ENCODE assay signal across 18 mouse cellular contexts in genomic region chr17:81701701-81702100, GRCm38 (mm10).
"Had no signal": no experiment of that assay in that cellular context is flagged by ENCODE, and none has a peak within 500 bp of the region (broad histone marks: within the 10 kb centered on the region; RNA-seq: fewer than 3 reads in every experiment).

No protein-coding gene starts in this region.

- H3K9ac ChIP-seq: lung, embryonic 14.5 days; midbrain, embryonic 12.5 days; neural tube, embryonic 13.5 days; neural tube, embryonic 15.5 days had no signal

- H3K4me2 ChIP-seq: lung, embryonic 14.5 days; midbrain, embryonic 12.5 days; neural tube, embryonic 13.5 days; neural tube, embryonic 15.5 days had no signal

- H3K27ac ChIP-seq: midbrain, embryonic 12.5 days; neural tube, embryonic 13.5 days; neural tube, embryonic 15.5 days had no signal

- DNase-seq: lung, adult 18-20 months; lung, embryonic 14.5 days; lung, postnatal 10 days; lung, postnatal 4 days; midbrain, embryonic 14.5 days; retina, postnatal 1 day; right cerebral cortex, adult 18-20 months; right cerebral cortex, postnatal 25 days; right cerebral cortex, postnatal 4 days; spleen, adult 18-20 months; thymus, adult 18-20 months; thymus, postnatal 14 days; thymus, postnatal 36 days had no signal

- H3K36me3 ChIP-seq: midbrain, embryonic 12.5 days; neural tube, embryonic 13.5 days; neural tube, embryonic 15.5 days had no signal

- ATAC-seq: midbrain, embryonic 16.5 days had no signal

- H3K27me3 ChIP-seq: midbrain, embryonic 12.5 days; neural tube, embryonic 13.5 days; neural tube, embryonic 15.5 days had no signal

- H3K9me3 ChIP-seq: midbrain, embryonic 12.5 days; neural tube, embryonic 13.5 days; neural tube, embryonic 15.5 days had no signal

- H3K4me3 ChIP-seq: midbrain, embryonic 12.5 days; myocyte; neural tube, embryonic 13.5 days; neural tube, embryonic 15.5 days had no signal
